Mouse (Mus musculus) midbrain, embryonic 16.5 days (tissue): ENCODE measurements around the gene Gm5294. TPM values are rescaled to one million over a fixed set of nuclear protein-coding genes. Genes with fewer than 3 reads are reported as not detected.

Experiments
- ATAC-seq: fragments of 200-750 bp; cut with Nextera tagmentation; 2 replicates; pipeline ENCODE4 v1.8.0; 2017; ENCODE audit warnings: moderate TSS enrichment
- H3K27ac ChIP-seq: fragments of 300-500 bp; sonication (generic); 2 replicates; pipeline ENCODE4 v1.5.1; 2014; ENCODE audit warnings: mild to moderate bottlenecking, low read length, mixed read lengths
- H3K27me3 ChIP-seq: fragments of 300-500 bp; sonication (generic); 2 replicates; pipeline ENCODE4 v1.6.1; 2014; ENCODE audit warnings: low read depth, low read length, mixed read lengths; ENCODE audit not compliant: control insufficient read depth, insufficient read depth
- H3K36me3 ChIP-seq: fragments of 300-500 bp; sonication (generic); 2 replicates; pipeline ENCODE4 v1.6.1; 2014; ENCODE audit warnings: mild to moderate bottlenecking, low read length, moderate library complexity, mixed read lengths; ENCODE audit not compliant: control insufficient read depth, insufficient read depth
- H3K4me1 ChIP-seq: fragments of 300-500 bp; sonication (generic); 2 replicates; pipeline ENCODE4 v1.6.1; 2014; ENCODE audit warnings: mild to moderate bottlenecking, low read length, mixed read lengths; ENCODE audit not compliant: control insufficient read depth, insufficient read depth
- H3K4me2 ChIP-seq: fragments of 300-500 bp; sonication (generic); 2 replicates; pipeline ENCODE4 v1.6.1; 2014; ENCODE audit warnings: mild to moderate bottlenecking, low read length, mixed read lengths
- H3K4me3 ChIP-seq: fragments of 300-500 bp; sonication (generic); 2 replicates; pipeline ENCODE4 v1.5.1; 2014; ENCODE audit warnings: low read depth, mild to moderate bottlenecking, low read length, moderate library complexity, mixed read lengths
- H3K9ac ChIP-seq: fragments of 300-500 bp; sonication (generic); 2 replicates; pipeline ENCODE4 v1.6.1; 2014; ENCODE audit warnings: low read depth, low read length, mixed read lengths
- H3K9me3 ChIP-seq: fragments of 300-500 bp; sonication (generic); replicated peaks from 2 replicates; pipeline ENCODE4 v1.6.1; 2014; ENCODE audit warnings: mild to moderate bottlenecking, low read length, mixed read lengths; ENCODE audit not compliant: control insufficient read depth, poor library complexity, severe bottlenecking
- WGBS: fragments of 180-500 bp; shearing (Covaris S2); extraction: QIAGEN DNeasy Blood & Tissue Kit; methylation state at CpG from one replicate; pipeline ENCODE4 v1.1.7; 2014; 5-methylcytosine and 5-hydroxymethylcytosine counted together
- polyA plus RNA-seq: library from polyadenylated mRNA; unstranded; fragments of >200 nt; fragmentation: Nextera tagmentation; extraction: Ambion mirVana; gene quantifications from 2 replicates; pipeline ENCODE4 v1.2.1, GENCODE M21; 2015

Gene Gm5294
- polyA plus RNA-seq, 1 experiment from 2014 or later: not detected

DNA sequence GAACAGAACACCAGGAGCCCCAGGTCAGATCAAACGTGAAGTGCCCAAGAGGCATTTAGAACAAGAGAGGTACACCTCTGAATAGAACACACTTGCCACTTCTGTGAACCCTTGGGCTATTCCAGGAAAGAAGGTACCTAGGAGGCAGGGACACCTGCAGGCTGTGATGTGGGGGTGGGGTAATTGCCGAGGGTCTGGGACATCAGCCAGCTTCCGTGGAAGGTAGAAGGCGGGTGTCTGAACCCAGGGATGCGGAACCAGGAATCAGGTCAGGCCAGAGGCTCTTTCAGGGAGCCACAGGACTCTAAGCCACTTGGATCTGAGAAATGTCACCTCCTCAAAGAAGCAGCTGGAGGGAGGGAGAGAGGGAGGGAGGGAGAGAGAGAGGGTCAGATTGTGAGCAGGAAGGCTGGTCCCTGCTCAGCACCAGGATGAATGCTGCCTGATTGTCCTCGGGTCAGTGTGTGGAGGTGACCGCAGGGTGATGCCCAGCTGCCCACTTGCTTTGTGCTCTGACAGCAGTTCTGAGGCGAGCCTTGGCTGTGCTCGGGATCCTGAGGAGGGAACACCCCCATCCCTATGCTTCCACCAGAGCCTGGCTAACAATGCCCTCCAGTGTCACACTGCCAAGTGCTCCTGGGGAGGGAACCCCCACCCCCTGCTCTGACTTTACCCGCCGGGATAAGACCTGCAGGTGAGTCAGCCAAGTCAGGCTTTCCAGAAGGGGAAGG is 31.2 kb upstream of the Gm5294 start:
- Histone ChIP-seq H3K36me3 (peaks cover 3% of the 10 kb centered on the region), H3K9me3 (no peaks in the 10 kb centered on the region), H3K4me1 (no peaks in the 10 kb centered on the region), H3K27ac (no peak overlapping the region), H3K9ac (no peak overlapping the region), H3K27me3 (no peaks in the 10 kb centered on the region), H3K4me2 (no peak overlapping the region), H3K4me3 (no peak overlapping the region)
- ATAC-seq: no peak
- 47% methylated on average over 11 of the region's 11 CpGs for WGBS

DNA sequence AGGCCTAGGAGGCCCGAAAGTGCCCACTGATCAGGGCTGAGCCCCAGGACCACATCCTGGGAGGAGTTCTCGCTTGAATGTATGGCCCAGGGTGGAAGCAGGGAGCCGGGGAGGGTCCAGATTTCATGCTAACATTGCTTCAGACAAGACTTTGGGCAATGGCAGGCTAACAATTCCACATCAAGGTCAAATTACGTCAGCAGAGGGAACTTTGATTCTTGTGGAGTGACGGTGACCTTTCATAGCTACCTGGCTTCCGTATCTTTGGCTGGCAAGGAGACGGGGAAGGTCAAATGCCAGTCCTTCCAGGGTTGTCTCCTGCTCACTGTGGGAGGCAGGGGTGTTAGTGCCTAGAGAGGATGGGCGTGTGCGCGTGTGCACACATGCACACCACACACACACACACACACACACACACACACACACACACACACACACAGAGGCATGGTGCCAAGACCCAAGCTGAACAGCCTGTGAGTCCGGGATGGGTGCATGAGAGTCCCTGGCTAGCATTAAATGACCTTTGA is 28.9 kb upstream of the Gm5294 start:
- no peaks in the 10 kb centered on the region for H3K27me3 ChIP-seq
- no peak overlapping the region for H3K9ac ChIP-seq
- no peak for ATAC-seq
- no peaks in the 10 kb centered on the region for H3K4me1 ChIP-seq
- no peak overlapping the region for H3K4me3 ChIP-seq
- no peak overlapping the region for H3K4me2 ChIP-seq
- H3K9me3 ChIP-seq: no peaks in the 10 kb centered on the region
- peaks cover 18% of the 10 kb centered on the region for H3K36me3 ChIP-seq
- 91% methylated on average over 11 of the region's 11 CpGs for WGBS
- no peak overlapping the region for H3K27ac ChIP-seq

DNA sequence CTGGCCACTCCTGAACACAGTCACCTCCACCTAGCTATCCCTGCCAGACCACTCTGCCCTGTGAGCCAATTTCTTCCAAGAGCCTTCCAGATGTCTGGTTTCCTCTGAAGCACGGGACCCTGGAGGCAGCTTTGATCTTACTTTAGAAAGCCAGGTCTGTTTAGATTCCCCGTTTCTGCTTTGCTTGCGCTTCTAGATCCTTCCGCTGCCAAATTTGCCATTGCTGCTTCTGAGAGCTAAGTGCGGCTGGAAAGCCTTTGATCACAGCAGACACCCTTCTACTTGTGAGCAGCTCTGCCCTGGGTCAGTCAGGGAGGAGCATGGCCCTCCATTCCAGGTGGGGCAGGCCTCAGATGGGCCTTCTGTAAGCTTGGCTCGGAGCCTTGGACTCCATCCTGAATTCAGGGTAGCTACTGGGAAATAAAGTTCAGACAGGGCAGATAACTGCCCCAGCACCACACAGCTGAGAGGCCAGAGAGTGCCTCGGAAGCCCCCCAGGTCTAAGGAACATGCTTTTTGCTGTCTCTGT is 18.2 kb upstream of the Gm5294 start:
- peaks cover 16% of the 10 kb centered on the region for H3K36me3 ChIP-seq

DNA sequence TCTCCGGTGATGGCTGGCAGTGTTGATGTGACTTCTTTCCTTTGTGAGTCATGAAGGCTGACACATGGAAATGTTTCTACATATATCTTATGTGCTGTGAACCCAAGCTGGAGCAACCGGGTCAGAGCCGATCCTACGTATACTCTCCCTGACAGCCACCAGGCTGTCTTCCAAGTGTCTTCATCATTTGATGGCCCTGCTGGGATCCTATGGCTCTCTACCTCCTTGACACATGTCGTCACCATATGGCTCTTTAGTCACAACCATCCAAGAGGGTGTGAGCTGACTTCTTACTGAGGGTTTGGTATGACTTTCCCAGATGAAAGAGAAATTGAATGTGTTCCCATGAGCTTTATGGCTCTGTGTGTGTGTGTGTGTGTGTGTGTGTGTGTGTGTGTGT is 15.6 kb upstream of the Gm5294 start:
- H3K9me3 ChIP-seq: no peaks in the 10 kb centered on the region
- H3K36me3 ChIP-seq: peaks cover 36% of the 10 kb centered on the region
- H3K4me3 ChIP-seq: no peak overlapping the region
- H3K4me1 ChIP-seq: no peaks in the 10 kb centered on the region
- no peak overlapping the region for H3K4me2 ChIP-seq
- no peak for ATAC-seq
- H3K9ac ChIP-seq: no peak overlapping the region
- H3K27ac ChIP-seq: no peak overlapping the region
- no peaks in the 10 kb centered on the region for H3K27me3 ChIP-seq
- 94% methylated on average over 5 of the region's 5 CpGs for WGBS

More for the DNA sequence above, 18.2 kb upstream of the Gm5294 start:
- whole genome bisulfite sequencing: 57% methylated on average over 7 of the region's 7 CpGs
- Histone ChIP-seq H3K9me3 (no peaks in the 10 kb centered on the region), H3K9ac (no peak overlapping the region), H3K4me3 (no peak overlapping the region), H3K27me3 (no peaks in the 10 kb centered on the region), H3K27ac (peak overlapping the region; percentile 34; the same call in 1 of the 2 replicates), H3K4me1 (no peaks in the 10 kb centered on the region), H3K4me2 (no peak overlapping the region)
- ATAC-seq: no peak

DNA sequence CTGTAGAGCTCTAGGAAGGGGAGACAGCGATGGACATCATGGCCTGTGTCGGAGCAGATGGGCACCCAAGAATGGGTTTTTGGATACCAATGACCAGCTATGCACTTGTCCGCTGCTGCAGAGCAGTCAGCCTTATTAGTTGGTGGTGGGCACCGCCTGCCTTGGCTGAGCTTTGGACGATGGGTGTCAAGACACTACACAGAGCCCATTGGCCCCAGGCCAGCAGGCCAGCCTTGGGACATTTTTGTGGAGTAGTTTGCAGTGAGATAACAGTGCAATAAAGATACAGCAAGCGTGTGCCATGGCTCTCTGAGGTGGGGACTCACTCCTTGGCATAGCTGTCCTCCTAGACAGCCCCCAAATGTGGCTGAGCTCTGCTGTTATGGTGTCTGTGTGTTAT is 10.1 kb upstream of the Gm5294 start:
- no peak for ATAC-seq
- Histone ChIP-seq H3K36me3 (peaks cover 42% of the 10 kb centered on the region), H3K4me1 (no peaks in the 10 kb centered on the region), H3K27ac (no peak overlapping the region), H3K9ac (no peak overlapping the region), H3K9me3 (no peaks in the 10 kb centered on the region), H3K27me3 (no peaks in the 10 kb centered on the region), H3K4me2 (no peak overlapping the region), H3K4me3 (no peak overlapping the region)
- 97% methylated on average over 6 of the region's 6 CpGs for WGBS

DNA sequence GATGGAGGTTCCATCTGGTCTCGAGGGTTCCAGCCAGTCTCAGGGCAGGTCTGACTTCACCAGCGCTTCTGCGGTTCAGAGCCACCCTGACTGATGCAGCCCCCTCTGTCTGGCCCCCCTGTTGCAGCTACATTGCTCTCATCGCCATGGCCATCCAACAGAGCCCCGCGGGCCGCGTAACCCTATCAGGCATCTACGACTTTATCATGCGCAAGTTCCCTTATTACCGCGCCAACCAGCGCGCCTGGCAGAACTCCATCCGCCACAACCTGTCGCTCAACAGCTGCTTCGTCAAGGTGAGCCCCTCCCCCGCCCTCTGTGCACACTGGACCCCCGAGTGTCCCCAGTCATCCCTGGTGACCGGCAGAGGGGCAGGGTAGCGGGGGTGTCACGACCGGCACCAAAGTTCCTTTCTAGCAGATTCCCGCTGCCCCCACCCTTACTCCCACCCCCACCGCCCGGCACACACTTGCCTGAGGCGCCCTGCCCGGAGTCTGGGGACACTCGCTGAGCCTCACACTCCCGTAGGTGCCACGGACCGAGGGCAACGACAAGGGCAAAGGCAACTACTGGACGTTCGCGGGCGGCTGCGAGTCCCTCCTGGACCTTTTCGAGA is 945 bp downstream of the Gm5294 start:
- no peaks in the 10 kb centered on the region for H3K9me3 ChIP-seq
- 5% methylated on average over 39 of the region's 39 CpGs for WGBS
- H3K27me3 ChIP-seq: peaks cover 30% of the 10 kb centered on the region
- no peak overlapping the region for H3K9ac ChIP-seq
- peak overlapping the region; percentile 49 for H3K4me2 ChIP-seq
- H3K4me1 ChIP-seq: peaks cover 9% of the 10 kb centered on the region; the same call in 1 of the 2 replicates
- peak overlapping the region; percentile 30 for H3K4me3 ChIP-seq
- H3K36me3 ChIP-seq: no peaks in the 10 kb centered on the region
- H3K27ac ChIP-seq: no peak overlapping the region
- no peak for ATAC-seq

DNA sequence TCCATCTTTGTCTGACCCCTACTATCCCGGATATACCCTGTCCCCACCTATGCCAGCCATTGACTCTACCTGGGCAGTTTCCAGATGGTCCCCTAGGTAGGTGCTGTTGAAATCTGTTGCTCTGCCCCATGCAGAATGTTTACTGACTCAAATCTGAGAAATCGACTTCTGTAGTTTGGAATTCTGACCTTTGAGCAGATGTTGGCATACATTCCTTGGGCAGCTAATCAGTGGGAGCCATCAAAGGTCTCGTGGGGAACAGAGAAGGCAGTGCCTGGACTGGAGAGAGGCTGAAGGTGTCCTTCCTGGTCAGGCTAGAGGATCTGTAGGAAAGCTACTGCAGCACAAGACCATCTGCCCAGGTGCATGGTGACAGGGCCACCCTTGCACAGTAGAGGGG is 5.2 kb downstream of the Gm5294 start:
- H3K27ac ChIP-seq: no peak overlapping the region
- peaks cover 17% of the 10 kb centered on the region for H3K27me3 ChIP-seq
- peaks cover 9% of the 10 kb centered on the region; the same call in 1 of the 2 replicates for H3K4me1 ChIP-seq
- no peak overlapping the region for H3K4me2 ChIP-seq
- no peaks in the 10 kb centered on the region for H3K9me3 ChIP-seq
- WGBS: 65% methylated on average over 3 of the region's 3 CpGs
- no peaks in the 10 kb centered on the region for H3K36me3 ChIP-seq
- no peak overlapping the region for H3K9ac ChIP-seq
- no peak overlapping the region for H3K4me3 ChIP-seq
- no peak for ATAC-seq

DNA sequence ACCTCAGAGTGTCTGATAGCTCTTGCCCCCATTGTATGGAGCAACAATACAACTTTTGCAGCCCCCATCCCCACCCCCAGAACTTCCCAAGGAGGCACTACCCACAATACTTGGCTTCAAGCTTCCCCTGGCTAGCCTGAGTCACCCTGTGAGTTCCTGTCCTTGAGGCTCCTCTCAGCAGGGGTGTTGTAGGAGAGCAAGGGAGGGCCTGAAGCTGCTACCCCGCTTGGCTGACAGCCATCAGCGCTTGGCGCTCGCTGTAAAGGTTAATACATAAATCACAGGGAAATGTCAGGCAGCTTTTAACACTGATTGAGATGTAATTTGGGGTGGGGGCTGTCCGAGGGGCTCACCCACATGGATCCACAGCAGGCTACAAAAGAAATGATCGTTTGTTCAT is 13.5 kb downstream of the Gm5294 start:
- no peak for ATAC-seq
- no peaks in the 10 kb centered on the region for H3K27me3 ChIP-seq
- no peak overlapping the region for H3K27ac ChIP-seq
- no peaks in the 10 kb centered on the region for H3K36me3 ChIP-seq
- WGBS: 46% methylated on average over 6 of the region's 6 CpGs
- no peak overlapping the region for H3K4me3 ChIP-seq
- no peaks in the 10 kb centered on the region for H3K9me3 ChIP-seq
- H3K4me1 ChIP-seq: no peaks in the 10 kb centered on the region
- H3K4me2 ChIP-seq: no peak overlapping the region
- H3K9ac ChIP-seq: no peak overlapping the region

DNA sequence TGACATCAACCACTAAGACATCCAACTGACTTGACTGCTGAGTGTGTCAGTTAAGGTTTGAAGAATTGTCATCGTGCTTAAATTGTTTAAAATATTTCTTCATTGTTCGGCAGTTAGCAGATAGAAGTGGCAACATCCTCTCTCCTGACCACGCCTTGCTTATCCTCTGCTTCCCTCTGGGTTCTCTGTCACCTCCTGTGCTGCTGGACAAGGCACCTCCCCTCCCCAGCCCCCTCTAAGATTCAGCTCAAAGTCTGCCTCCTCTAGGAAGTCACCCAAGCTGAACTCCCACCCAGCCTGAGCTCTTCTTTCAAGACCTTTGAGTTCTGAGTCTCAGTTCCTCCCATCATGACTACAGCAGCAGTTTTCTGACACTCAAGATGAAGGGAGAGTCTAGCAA is 15.0 kb downstream of the Gm5294 start:
- H3K27me3 ChIP-seq: no peaks in the 10 kb centered on the region
- no peak for ATAC-seq
- WGBS: 85% methylated on average over 3 of the region's 3 CpGs
- no peaks in the 10 kb centered on the region for H3K9me3 ChIP-seq
- H3K4me1 ChIP-seq: no peaks in the 10 kb centered on the region
- H3K4me3 ChIP-seq: no peak overlapping the region
- no peak overlapping the region for H3K4me2 ChIP-seq
- H3K27ac ChIP-seq: no peak overlapping the region
- no peaks in the 10 kb centered on the region for H3K36me3 ChIP-seq
- no peak overlapping the region for H3K9ac ChIP-seq
